Mouse (Mus musculus) limb, embryonic 14.5 days (tissue): ENCODE measurements around the gene Slco4c1. TPM values are rescaled to one million over a fixed set of nuclear protein-coding genes. Genes with fewer than 3 reads are reported as not detected.

Experiments
- ATAC-seq: fragments of 200-750 bp; cut with Nextera tagmentation; 2 replicates; pipeline ENCODE4 v1.8.0; 2017; ENCODE audit warnings: low read depth, moderate number of reproducible peaks, moderate TSS enrichment; ENCODE audit not compliant: low FRiP score
- DNase-seq: peaks from one replicate; pipeline ENCODE4 v3.0.0-alpha.2; 2015; ENCODE audit warnings: low spot score
- H3K27ac ChIP-seq: fragments of 300-500 bp; sonication (generic); replicated peaks from 2 replicates; pipeline ENCODE4 v1.5.1; 2014; ENCODE audit warnings: low read depth, mild to moderate bottlenecking, low read length, moderate library complexity, mixed read lengths
- H3K27me3 ChIP-seq: fragments of 300-500 bp; sonication (generic); 2 replicates; pipeline ENCODE4 v1.6.1; 2014; ENCODE audit warnings: low read length, mixed read lengths; ENCODE audit not compliant: control insufficient read depth, insufficient read depth
- H3K36me3 ChIP-seq: fragments of 300-500 bp; sonication (generic); 2 replicates; pipeline ENCODE4 v1.6.1; 2014; ENCODE audit warnings: mild to moderate bottlenecking, low read length, moderate library complexity, mixed read lengths; ENCODE audit not compliant: control insufficient read depth, insufficient read depth
- H3K4me1 ChIP-seq: fragments of 300-500 bp; sonication (generic); 2 replicates; pipeline ENCODE4 v1.6.1; 2014; ENCODE audit warnings: antibody characterized with exemption, low read length, mixed read lengths; ENCODE audit not compliant: control insufficient read depth, insufficient read depth
- H3K4me2 ChIP-seq: fragments of 300-500 bp; sonication (generic); replicated peaks from 2 replicates; pipeline ENCODE4 v1.6.1; 2014; ENCODE audit warnings: low read depth, mild to moderate bottlenecking, low read length, moderate library complexity; ENCODE audit not compliant: severe bottlenecking
- H3K4me3 ChIP-seq: fragments of 300-500 bp; sonication (generic); replicated peaks from 2 replicates; pipeline ENCODE4 v1.5.1; 2014; ENCODE audit warnings: low read length
- H3K9ac ChIP-seq: fragments of 300-500 bp; sonication (generic); 2 replicates; pipeline ENCODE4 v1.6.1; 2014; ENCODE audit warnings: mild to moderate bottlenecking, low read depth, low read length, moderate library complexity; ENCODE audit not compliant: severe bottlenecking
- H3K9me3 ChIP-seq: fragments of 300-500 bp; sonication (generic); 2 replicates; pipeline ENCODE4 v1.6.1; 2016; ENCODE audit warnings: low read length; ENCODE audit not compliant: control insufficient read depth
- POLR2A ChIP-seq: fragments of 200-500 bp; IDR thresholded peaks from 2 replicates; pipeline ENCODE4 v1.8.0; 2012; ENCODE audit warnings: inconsistent platforms, mild to moderate bottlenecking, moderate library complexity, borderline replicate concordance; ENCODE audit not compliant: insufficient read depth, insufficient read length; ENCODE audit errors: extremely low read depth
- WGBS: fragments of 180-500 bp; shearing (Covaris S2); extraction: QIAGEN DNeasy Blood & Tissue Kit; methylation state at CpG from one replicate; pipeline ENCODE4 v1.1.7; 2014; 5-methylcytosine and 5-hydroxymethylcytosine counted together
- polyA plus RNA-seq, 2 experiments: library from polyadenylated mRNA; depleted of rRNA in 1 of 2; stranded (reverse) in 1 of 2; unstranded in 1 of 2; fragments of >200 nt; fragmentation: Nextera tagmentation in 1 of 2; extraction: Ambion mirVana in 1 of 2; gene quantifications; 2 replicates each; pipeline versions ENCODE4 v1.2.1 to v1.2.3; 2012 to 2014

Slco4c1 gene
- polyA plus RNA-seq, 2 experiments: 0.01 TPM; not detected in 1

GRCm38 (mm10) chr1:96872361-96872693 lies 356 bp upstream of the Slco4c1 start:
- ATAC-seq (no peak), DNase-seq (no peak)
- Histone ChIP-seq H3K4me2 (peak overlapping the region; percentile 80), H3K36me3 (no peaks in the 10 kb centered on the region), H3K27ac (no peak overlapping the region), H3K9ac (peak overlapping the region; percentile 44), H3K4me1 (no peaks in the 10 kb centered on the region), H3K4me3 (peak overlapping the region; percentile 43), H3K27me3 (peaks cover 5% of the 10 kb centered on the region; the same call in 1 of the 2 replicates), H3K9me3 (no peaks in the 10 kb centered on the region)
- TF ChIP-seq POLR2A: no peak
- 0% methylated on average over 10 of the region's 10 CpGs for WGBS

GRCm38 (mm10) chr1:96870764-96871307 lies 1.1 kb downstream of the Slco4c1 start:
- Histone ChIP-seq H3K4me1 (no peaks in the 10 kb centered on the region), H3K9me3 (no peaks in the 10 kb centered on the region), H3K36me3 (no peaks in the 10 kb centered on the region), H3K4me3 (no peak overlapping the region), H3K27me3 (peaks cover 5% of the 10 kb centered on the region; the same call in 1 of the 2 replicates), H3K9ac (no peak overlapping the region), H3K27ac (no peak overlapping the region), H3K4me2 (no peak overlapping the region)
- DNase-seq (no peak), ATAC-seq (no peak)
- no peak for TF ChIP-seq POLR2A
- 9% methylated on average over 7 of the region's 7 CpGs for WGBS

GRCm38 (mm10) chr1:96868722-96869121 lies 3.2 kb downstream of the Slco4c1 start:
- no peaks in the 10 kb centered on the region for H3K36me3 ChIP-seq
- H3K4me3 ChIP-seq: no peak overlapping the region
- no peak for DNase-seq
- H3K4me1 ChIP-seq: no peaks in the 10 kb centered on the region
- peaks cover 5% of the 10 kb centered on the region; the same call in 1 of the 2 replicates for H3K27me3 ChIP-seq
- H3K9me3 ChIP-seq: no peaks in the 10 kb centered on the region
- H3K9ac ChIP-seq: no peak overlapping the region
- 81% methylated on average over 1 of the region's 1 CpGs for WGBS
- H3K27ac ChIP-seq: no peak overlapping the region
- H3K4me2 ChIP-seq: no peak overlapping the region
- no peak for TF ChIP-seq POLR2A
- ATAC-seq: no peak

GRCm38 (mm10) chr1:96866002-96866401 lies 6.0 kb downstream of the Slco4c1 start:
- no peaks in the 10 kb centered on the region for H3K4me1 ChIP-seq
- H3K4me3 ChIP-seq: no peak overlapping the region
- H3K4me2 ChIP-seq: no peak overlapping the region
- 88% methylated on average over 4 of the region's 4 CpGs for WGBS
- no peak overlapping the region for H3K27ac ChIP-seq
- H3K36me3 ChIP-seq: no peaks in the 10 kb centered on the region
- DNase-seq (no peak), ATAC-seq (no peak)
- no peaks in the 10 kb centered on the region for H3K27me3 ChIP-seq
- no peak overlapping the region for H3K9ac ChIP-seq
- TF ChIP-seq POLR2A: no peak
- no peaks in the 10 kb centered on the region for H3K9me3 ChIP-seq

GRCm38 (mm10) chr1:96864120-96864519 lies 7.9 kb downstream of the Slco4c1 start:
- no peak overlapping the region for H3K4me3 ChIP-seq
- WGBS: 76% methylated on average over 2 of the region's 2 CpGs

GRCm38 (mm10) chr1:96859995-96860684 lies 11.8 kb downstream of the Slco4c1 start:
- no peaks in the 10 kb centered on the region for H3K36me3 ChIP-seq
- ATAC-seq: no peak
- H3K9ac ChIP-seq: no peak overlapping the region
- 86% methylated on average over 7 of the region's 7 CpGs for WGBS
- H3K27me3 ChIP-seq: no peaks in the 10 kb centered on the region
- TF ChIP-seq POLR2A: no peak
- no peak overlapping the region for H3K27ac ChIP-seq
- DNase-seq: no peak
- H3K4me3 ChIP-seq: no peak overlapping the region
- H3K9me3 ChIP-seq: no peaks in the 10 kb centered on the region
- no peak overlapping the region for H3K4me2 ChIP-seq
- no peaks in the 10 kb centered on the region for H3K4me1 ChIP-seq

More at GRCm38 (mm10) chr1:96864120-96864519, 7.9 kb downstream of the Slco4c1 start:
- no peak overlapping the region for H3K4me2 ChIP-seq
- H3K9me3 ChIP-seq: no peaks in the 10 kb centered on the region
- no peak for TF ChIP-seq POLR2A
- no peaks in the 10 kb centered on the region for H3K4me1 ChIP-seq
- no peaks in the 10 kb centered on the region for H3K36me3 ChIP-seq
- no peak overlapping the region for H3K27ac ChIP-seq
- DNase-seq: no peak
- no peaks in the 10 kb centered on the region for H3K27me3 ChIP-seq
- ATAC-seq: no peak
- no peak overlapping the region for H3K9ac ChIP-seq
